28 mouse cellular contexts compared by ENCODE assay signal in the genomic region with DNA sequence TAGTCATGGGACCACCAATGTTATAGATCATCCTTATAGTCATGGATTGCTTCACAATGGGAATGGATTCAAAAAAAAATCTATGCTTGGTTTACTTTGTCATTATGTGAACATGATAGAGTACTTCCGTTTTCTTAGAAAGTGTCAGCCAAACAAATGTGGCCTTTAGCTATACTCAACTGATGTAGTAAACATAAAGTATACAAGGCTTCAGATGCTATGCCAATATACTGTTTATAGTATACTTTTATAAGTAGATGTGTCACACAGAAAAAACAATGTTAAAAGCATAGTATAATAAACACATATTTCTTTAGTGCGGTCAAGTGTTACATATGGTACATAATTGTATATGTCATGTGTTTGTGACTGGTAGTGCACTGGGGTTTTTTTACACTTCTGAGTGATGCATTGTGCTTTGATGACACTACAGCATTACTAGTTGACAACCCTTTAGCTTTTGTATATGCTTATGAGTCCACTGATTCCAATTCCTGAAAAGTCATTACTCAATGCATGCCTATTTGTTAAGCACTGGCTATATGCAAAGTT.
"Had no signal": no experiment of that assay in that cellular context is flagged by ENCODE, and none has a peak within 500 bp of the region (broad histone marks: within the 10 kb centered on the region; RNA-seq: fewer than 3 reads in every experiment).

No protein-coding gene starts in this region.

- DNase-seq: cerebellum, adult 2 months; cerebellum, adult 8-10 months; cerebellum, adult 9-10 months; cerebellum, adult 9-11 months; cerebellum, postnatal 10 days; cerebellum, postnatal 14 days; cerebellum, postnatal 25 days; cerebellum, postnatal 36 days; embryo, embryonic 11 days; forebrain, postnatal 0 days; gastrocnemius, adult 2 months; gastrocnemius, postnatal 10 days; gastrocnemius, postnatal 14 days; gastrocnemius, postnatal 25 days; gastrocnemius, postnatal 36 days; heart, adult 11 months; heart, adult 18-20 months had no signal

- H3K4me2 ChIP-seq: embryonic facial prominence, embryonic 12.5 days; embryonic facial prominence, embryonic 13.5 days; embryonic facial prominence, embryonic 15.5 days; forebrain, embryonic 12.5 days; forebrain, embryonic 13.5 days; forebrain, embryonic 15.5 days had no signal

- H3K36me3 ChIP-seq: embryonic facial prominence, embryonic 10.5 days; embryonic facial prominence, embryonic 12.5 days; embryonic facial prominence, embryonic 13.5 days; embryonic facial prominence, embryonic 15.5 days; forebrain, embryonic 10.5 days; forebrain, embryonic 12.5 days; forebrain, embryonic 15.5 days had no signal

- H3K9me3 ChIP-seq: embryonic facial prominence, embryonic 10.5 days; embryonic facial prominence, embryonic 12.5 days; embryonic facial prominence, embryonic 13.5 days; embryonic facial prominence, embryonic 15.5 days; forebrain, embryonic 10.5 days; forebrain, embryonic 12.5 days; forebrain, embryonic 13.5 days; forebrain, embryonic 15.5 days had no signal

- H3K27me3 ChIP-seq: embryonic facial prominence, embryonic 12.5 days; embryonic facial prominence, embryonic 13.5 days; embryonic facial prominence, embryonic 15.5 days; forebrain, embryonic 12.5 days; forebrain, embryonic 13.5 days; forebrain, embryonic 15.5 days had no signal

- H3K4me1 ChIP-seq: embryonic facial prominence, embryonic 10.5 days; embryonic facial prominence, embryonic 12.5 days; embryonic facial prominence, embryonic 13.5 days; embryonic facial prominence, embryonic 15.5 days; forebrain, embryonic 10.5 days; forebrain, embryonic 12.5 days; forebrain, embryonic 13.5 days; forebrain, embryonic 15.5 days had no signal

- H3K9ac ChIP-seq: embryonic facial prominence, embryonic 12.5 days; embryonic facial prominence, embryonic 13.5 days; embryonic facial prominence, embryonic 15.5 days; forebrain, embryonic 12.5 days; forebrain, embryonic 13.5 days; forebrain, embryonic 15.5 days; forebrain, postnatal 0 days had no signal

- H3K27ac ChIP-seq: embryonic facial prominence, embryonic 10.5 days; embryonic facial prominence, embryonic 12.5 days; embryonic facial prominence, embryonic 13.5 days; embryonic facial prominence, embryonic 15.5 days; forebrain, embryonic 10.5 days; forebrain, embryonic 12.5 days; forebrain, embryonic 13.5 days; forebrain, embryonic 15.5 days; gastrocnemius, adult 2 months had no signal

- ATAC-seq: forebrain, embryonic 13.5 days; forebrain, embryonic 14.5 days; forebrain, embryonic 15.5 days; forebrain, embryonic 16.5 days; forebrain, postnatal 0 days had no signal

- H3K4me3 ChIP-seq: embryonic facial prominence, embryonic 10.5 days; embryonic facial prominence, embryonic 12.5 days; embryonic facial prominence, embryonic 13.5 days; embryonic facial prominence, embryonic 15.5 days; erythroblast, embryonic 14.5 days; forebrain, embryonic 10.5 days; forebrain, embryonic 12.5 days; forebrain, embryonic 13.5 days; forebrain, embryonic 15.5 days; gastrocnemius, adult 2 months had no signal
